Mouse (Mus musculus) stomach, embryonic 16.5 days (tissue): Measurements from ENCODE around the gene Psma5. TPM values are rescaled to one million over a fixed set of nuclear protein-coding genes. Genes with fewer than 3 reads are reported as not detected.

Source experiments
- ATAC-seq: fragments of 200-750 bp; cut with Nextera tagmentation; 2 replicates; pipeline ENCODE4 v1.8.0; 2017; ENCODE audit warnings: moderate number of reproducible peaks, moderate TSS enrichment; ENCODE audit not compliant: insufficient read depth, low FRiP score
- H3K27ac ChIP-seq: fragments of 300-500 bp; sonication (generic); 2 replicates; pipeline ENCODE4 v1.5.1; 2014; ENCODE audit warnings: low read length
- H3K27me3 ChIP-seq: fragments of 300-500 bp; sonication (generic); 2 replicates; pipeline ENCODE4 v1.6.1; 2014; ENCODE audit warnings: low read length, control low read depth, mixed read lengths; ENCODE audit not compliant: control insufficient read depth, insufficient read depth
- H3K36me3 ChIP-seq: fragments of 300-500 bp; sonication (generic); 2 replicates; pipeline ENCODE4 v1.6.1; 2014; ENCODE audit warnings: low read length; ENCODE audit not compliant: control insufficient read depth, insufficient read depth
- H3K4me1 ChIP-seq: fragments of 300-500 bp; sonication (generic); 2 replicates; pipeline ENCODE4 v1.6.1; 2014; ENCODE audit warnings: low read length, control low read depth, mixed read lengths; ENCODE audit not compliant: control insufficient read depth, insufficient read depth
- H3K4me2 ChIP-seq: fragments of 300-500 bp; sonication (generic); 2 replicates; pipeline ENCODE4 v1.6.1; 2014; ENCODE audit warnings: low read depth, low read length, mixed read lengths
- H3K4me3 ChIP-seq: fragments of 300-500 bp; sonication (generic); replicated peaks from 2 replicates; pipeline ENCODE4 v1.5.1; 2014; ENCODE audit warnings: mild to moderate bottlenecking, low read length
- H3K9ac ChIP-seq: fragments of 300-500 bp; sonication (generic); 2 replicates; pipeline ENCODE4 v1.6.1; 2014; ENCODE audit warnings: low read length
- H3K9me3 ChIP-seq: fragments of 300-500 bp; sonication (generic); replicated peaks from 2 replicates; pipeline ENCODE4 v1.6.1; 2016; ENCODE audit warnings: low read length, control low read depth; ENCODE audit not compliant: control insufficient read depth
- WGBS: fragments of 180-500 bp; shearing (Covaris S2); extraction: QIAGEN DNeasy Blood & Tissue Kit; methylation state at CpG from one replicate; pipeline ENCODE4 v1.1.7; 2014; 5-methylcytosine and 5-hydroxymethylcytosine counted together
- polyA plus RNA-seq: library from polyadenylated mRNA; unstranded; fragments of >200 nt; fragmentation: Nextera tagmentation; extraction: Ambion mirVana; gene quantifications from 2 replicates; pipeline ENCODE4 v1.2.1, GENCODE M21; 2015

The Psma5 gene
- polyA plus RNA-seq, 1 experiment from 2014 or later, result 230 TPM

GRCm38 (mm10) chr3:108327916-108328315, 71.2 kb downstream of the Psma5 start:
- no peaks in the 10 kb centered on the region for H3K27me3 ChIP-seq
- H3K9me3 ChIP-seq, result no peaks in the 10 kb centered on the region
- peak overlapping the region; percentile 83 for H3K27ac ChIP-seq
- WGBS, result 44% methylated on average over 3 of the region's 3 CpGs
- peak; percentile 72 for ATAC-seq
- H3K4me3 ChIP-seq, result no peak overlapping the region
- 0 out of 2 replicates have a peak overlapping the region, but pooled peaks have one; percentile 32 for H3K9ac ChIP-seq
- H3K4me1 ChIP-seq, result peaks cover 12% of the 10 kb centered on the region
- H3K36me3 ChIP-seq, result no peaks in the 10 kb centered on the region
- no peak overlapping the region for H3K4me2 ChIP-seq

- Histone ChIP-seq H3K36me3 (no peaks in the 10 kb centered on the region), H3K27me3 (no peaks in the 10 kb centered on the region), H3K9ac (peak overlapping the region; percentile 32; the same call in 1 of the 2 replicates), H3K4me3 (no peak overlapping the region), H3K9me3 (no peaks in the 10 kb centered on the region), H3K27ac (peak overlapping the region; percentile 83), H3K4me1 (peaks cover 12% of the 10 kb centered on the region), H3K4me2 (no peak overlapping the region)
- WGBS, result 53% methylated on average over 9 of the region's 9 CpGs
- ATAC-seq, result peak; percentile 83; the same call in 1 of the 2 replicates
These were observed 71.7 kb downstream of the Psma5 start for GRCm38 (mm10) chr3:108328441-108328841.

Other genes with a start within 250 kb of the Psma5 start
- 513 and 679 TPM in 2 replicates for gene Gstm1, start 239.0 kb upstream of the Psma5 start, polyA plus RNA-seq
- 26.5 and 29.6 TPM in 2 replicates for gene Gstm4, start 212.0 kb upstream of the Psma5 start, polyA plus RNA-seq
- 49.8 and 51.9 TPM in 2 replicates for gene Ampd2, start 170.3 kb upstream of the Psma5 start, polyA plus RNA-seq
- gene Gnat2, start 164.1 kb upstream of the Psma5 start, polyA plus RNA-seq, result 1.3 TPM in 2 replicates
- gene Gnai3, start 110.8 kb upstream of the Psma5 start, polyA plus RNA-seq, result 177 and 182 TPM in 2 replicates
- 0.15 and 0.20 TPM in 2 replicates for gene Gpr61, start 102.0 kb upstream of the Psma5 start, polyA plus RNA-seq
- 2.4 and 3.1 TPM in 2 replicates for gene Amigo1, start 70.6 kb upstream of the Psma5 start, polyA plus RNA-seq
- gene Cyb561d1, start 55.7 kb upstream of the Psma5 start, polyA plus RNA-seq, result 4.3 and 4.4 TPM in 2 replicates
- 11.5 and 12.5 TPM in 2 replicates for gene Atxn7l2, start 46.0 kb upstream of the Psma5 start, polyA plus RNA-seq
- 0.15 and 3.4 TPM in 2 replicates for gene Sypl2, start 30.3 kb upstream of the Psma5 start, polyA plus RNA-seq
- gene Sort1, start 27.2 kb downstream of the Psma5 start, polyA plus RNA-seq, result 7.4 and 8.6 TPM in 2 replicates
- not detected in 2 replicates for gene Mybphl, start 108.0 kb downstream of the Psma5 start, polyA plus RNA-seq
- 35.6 and 36.7 TPM in 2 replicates for gene Psrc1, start 126.9 kb downstream of the Psma5 start, polyA plus RNA-seq
- gene Celsr2, start 158.6 kb downstream of the Psma5 start, polyA plus RNA-seq, result 14.4 and 17.4 TPM in 2 replicates
- 144 and 146 TPM in 2 replicates for gene Sars, start 188.3 kb downstream of the Psma5 start, polyA plus RNA-seq